Mouse (Mus musculus) CH12.LX (cell line): ENCODE results near the gene Fam124a. TPM values are rescaled to one million over a fixed set of nuclear protein-coding genes. Genes with fewer than 3 reads are reported as not detected.

Experiments
- DNase-seq: peaks from one replicate; pipeline ENCODE4 v3.0.0-alpha.2; 2013; ENCODE audit errors: extremely low read depth
- H3K27ac ChIP-seq: 2 replicates; pipeline ENCODE4 v1.5.1; 2012; ENCODE audit warnings: low read depth, mild to moderate bottlenecking, control low read depth, moderate library complexity; ENCODE audit not compliant: insufficient read depth
- H3K27me3 ChIP-seq: replicated peaks from 2 replicates; pipeline ENCODE3; 2012; ENCODE audit warnings: inconsistent platforms
- H3K36me3 ChIP-seq, 2 experiments: replicated peaks in 1 of 2; 2 replicates each; pipeline versions ENCODE3 to v1.6.1; 2012; ENCODE audit warnings: inconsistent platforms in 1 of 2, low read length in 1 of 2, mild to moderate bottlenecking in 1 of 2, mixed read lengths in 1 of 2, moderate library complexity in 1 of 2; ENCODE audit not compliant: control insufficient read depth in 1 of 2, insufficient read depth in 1 of 2
- H3K4me1 ChIP-seq, 2 experiments: 2 replicates each; pipeline ENCODE4 v1.6.1; 2012; ENCODE audit warnings: inconsistent platforms in 1 of 2, moderate library complexity in 1 of 2; ENCODE audit not compliant: insufficient read depth in 2 of 2, control insufficient read depth in 1 of 2
- H3K4me2 ChIP-seq: 2 replicates; pipeline ENCODE4 v1.6.1; 2012; ENCODE audit warnings: low read depth, mild to moderate bottlenecking, control low read depth; ENCODE audit not compliant: poor library complexity, insufficient read depth, severe bottlenecking
- H3K4me3 ChIP-seq, 3 experiments: fragments of 150-350 bp in 1 of 3; sonication (generic) in 1 of 3; replicated peaks in 1 of 3; 2 replicates each; pipeline versions ENCODE3 to v1.5.1; 2011 to 2012; ENCODE audit warnings: low read depth in 2 of 3, low read length in 2 of 3, mild to moderate bottlenecking in 2 of 3, moderate library complexity in 2 of 3, control low read depth in 1 of 3, improper control_type of control experiment in 1 of 3, inconsistent platforms in 1 of 3, mixed read lengths in 1 of 3; ENCODE audit not compliant: poor library complexity in 1 of 3
- H3K79me2 ChIP-seq: replicated peaks from 2 replicates; pipeline ENCODE4 v1.6.1; 2012; ENCODE audit warnings: mild to moderate bottlenecking, moderate library complexity; ENCODE audit not compliant: control insufficient read depth, poor library complexity, insufficient read depth, severe bottlenecking; ENCODE audit errors: extremely low read depth
- H3K9ac ChIP-seq: 2 replicates; pipeline ENCODE4 v1.6.1; 2012; ENCODE audit warnings: low read depth, mild to moderate bottlenecking, control low read depth, moderate library complexity; ENCODE audit not compliant: insufficient read depth
- H3K9me3 ChIP-seq: replicated peaks from 2 replicates; pipeline ENCODE3; 2012; ENCODE audit warnings: low read length, inconsistent platforms, mixed read lengths
- BHLHE40 ChIP-seq: IDR thresholded peaks from 2 replicates; pipeline ENCODE4 v1.6.1; 2011; ENCODE audit warnings: mild to moderate bottlenecking, low read depth, low read length, improper control_type of control experiment
- E2F4 ChIP-seq: IDR thresholded peaks from 2 replicates; pipeline ENCODE4 v1.6.1; 2011; ENCODE audit warnings: low read depth, low read length, improper control_type of control experiment; ENCODE audit not compliant: insufficient replicate concordance
- ELF1 ChIP-seq: IDR thresholded peaks from 2 replicates; pipeline ENCODE4 v1.6.1; 2014; ENCODE audit warnings: low read depth, mild to moderate bottlenecking, inconsistent platforms, low read length, improper control_type of control experiment
- EP300 ChIP-seq: IDR thresholded peaks from 2 replicates; pipeline ENCODE4 v1.6.1; 2011; ENCODE audit warnings: low read length, improper control_type of control experiment
- IRF4 ChIP-seq: IDR thresholded peaks from 2 replicates; pipeline ENCODE4 v1.6.1; 2014; ENCODE audit warnings: low read depth, mild to moderate bottlenecking, inconsistent platforms, low read length, improper control_type of control experiment
- KAT2A ChIP-seq: IDR thresholded peaks from 2 replicates; pipeline ENCODE4 v1.6.1; 2012; ENCODE audit warnings: low read length, improper control_type of control experiment, inconsistent platforms; ENCODE audit not compliant: insufficient replicate concordance
- MAX ChIP-seq: IDR thresholded peaks from 2 replicates; pipeline ENCODE4 v1.6.1; 2011; ENCODE audit warnings: low read length, improper control_type of control experiment
- MAZ ChIP-seq: IDR thresholded peaks from 2 replicates; pipeline ENCODE4 v1.6.1; 2012; ENCODE audit warnings: low read depth, mild to moderate bottlenecking, inconsistent platforms, low read length, improper control_type of control experiment, moderate library complexity
- MYC ChIP-seq: IDR thresholded peaks from 2 replicates; pipeline ENCODE4 v1.6.1; 2011; ENCODE audit warnings: low read depth, mild to moderate bottlenecking, improper control_type of control experiment, low read length
- NELFE ChIP-seq: IDR thresholded peaks from 2 replicates; pipeline ENCODE4 v1.6.1; 2011; ENCODE audit warnings: low read depth, low read length, improper control_type of control experiment
- NRF1 ChIP-seq: IDR thresholded peaks from 2 replicates; pipeline ENCODE4 v1.6.1; 2014; ENCODE audit warnings: low read depth, mild to moderate bottlenecking, inconsistent platforms, low read length, improper control_type of control experiment, moderate library complexity
- RAD21 ChIP-seq: IDR thresholded peaks from 2 replicates; pipeline ENCODE4 v1.6.1; 2011; ENCODE audit warnings: low read depth, mild to moderate bottlenecking, low read length, improper control_type of control experiment, moderate library complexity
- TBP ChIP-seq: conservative IDR thresholded peaks from 2 replicates; pipeline ENCODE4 v1.6.1; 2011; ENCODE audit warnings: low read depth, low read length, improper control_type of control experiment
- TCF12 ChIP-seq: IDR thresholded peaks from 2 replicates; pipeline ENCODE4 v1.6.1; 2014; ENCODE audit warnings: low read depth, mild to moderate bottlenecking, inconsistent platforms, low read length, improper control_type of control experiment
- UBTF ChIP-seq: IDR thresholded peaks from 2 replicates; pipeline ENCODE4 v1.6.1; 2012; ENCODE audit warnings: low read depth, mild to moderate bottlenecking, inconsistent platforms, low read length, improper control_type of control experiment, moderate library complexity
- USF2 ChIP-seq: conservative IDR thresholded peaks from 2 replicates; pipeline ENCODE4 v1.6.1; 2011; ENCODE audit warnings: low read depth, low read length, improper control_type of control experiment
- ZC3H11A ChIP-seq: IDR thresholded peaks from 2 replicates; pipeline ENCODE4 v1.6.1; 2012; ENCODE audit warnings: low read depth, mild to moderate bottlenecking, inconsistent platforms, low read length, improper control_type of control experiment
- ZKSCAN1 ChIP-seq: IDR thresholded peaks from 2 replicates; pipeline ENCODE4 v1.6.1; 2012; ENCODE audit warnings: low read depth, inconsistent platforms, low read length, improper control_type of control experiment, borderline replicate concordance
- ZNF384 ChIP-seq: IDR thresholded peaks from 2 replicates; pipeline ENCODE4 v1.6.1; 2012; ENCODE audit warnings: low read depth, low read length, improper control_type of control experiment, inconsistent platforms
- dilution Hi-C: fragments of 300-500 bp; cut with MboI; formaldehyde crosslinking; loops from 2 replicates; pipeline ENCODE4 v1.14.3; 2020; ENCODE audit warnings: low sequenced_read_pairs; ENCODE audit not compliant: extremely low pct_unique_long_range_greater_than_20kb, extremely low pct_ligation_motif_present
- in situ Hi-C: fragments of 300-500 bp; cut with MboI; formaldehyde crosslinking; loops from 3 replicates; pipeline ENCODE4 v1.14.3; 2019; ENCODE audit warnings: low sequenced_read_pairs, low pct_ligation_motif_present, low pct_unique_long_range_greater_than_20kb, mixed read lengths
- polyA plus RNA-seq: library from polyadenylated mRNA; unstranded; fragments of >175 nt; gene quantifications from 2 replicates; pipeline ENCODE4 v1.2.1, GENCODE M21; 2012; ENCODE audit warnings: low read depth; ENCODE audit not compliant: insufficient read length
- total RNA-seq, 2 experiments: library from RNA; depleted of rRNA; stranded (reverse); fragments of 300-350 nt in 1 of 2; fragments of >200 nt in 1 of 2; gene quantifications; 2 replicates each; pipeline ENCODE4 v1.2.3; 2012 to 2014

Fam124a gene
- total and polyA plus RNA-seq, 3 experiments: 0.13 TPM; not detected in 2

GRCm38 (mm10) chr14:62509350-62509749 is 46.2 kb upstream of the Fam124a start:
- H3K4me3 ChIP-seq: no peak overlapping the region
- DNase-seq: no peak
- TF ChIP-seq MAZ (no peak), EP300 (no peak), ZNF384 (no peak), USF2 (no peak), RAD21 (no peak), ZKSCAN1 (no peak), TBP (no peak), MAX (no peak), NRF1 (no peak), IRF4 (no peak), NELFE (no peak), ELF1 (no peak), KAT2A (no peak), ZC3H11A (no peak)
- dilution Hi-C loops: no loop called here
- no peak overlapping the region for H3K9ac ChIP-seq
- in situ Hi-C loops: no loop called here
- no peaks in the 10 kb centered on the region for H3K79me2 ChIP-seq
- no peak overlapping the region for H3K4me2 ChIP-seq
- H3K9me3 ChIP-seq: no peaks in the 10 kb centered on the region
- H3K4me1 ChIP-seq: peaks cover 2 to 19% of the 10 kb centered on the region in 2 experiments; a peak in 3 of 4 replicates
- H3K27me3 ChIP-seq: no peaks in the 10 kb centered on the region
- no peaks in the 10 kb centered on the region for H3K36me3 ChIP-seq
- H3K27ac ChIP-seq: no peak overlapping the region

- no peak for TF ChIP-seq ZC3H11A
- no peak for TF ChIP-seq MYC
- TF ChIP-seq TCF12: no peak
- TF ChIP-seq BHLHE40: no peak
- no peak for TF ChIP-seq E2F4
- TF ChIP-seq UBTF: no peak
- H3K79me2 ChIP-seq: no peaks in the 10 kb centered on the region
- in situ Hi-C loops: no loop called here
- H3K9ac ChIP-seq: no peak overlapping the region
- H3K4me2 ChIP-seq: no peak overlapping the region
- H3K36me3 ChIP-seq: no peaks in the 10 kb centered on the region
- no peak overlapping the region for H3K4me3 ChIP-seq
- H3K27ac ChIP-seq: no peak overlapping the region
- DNase-seq: no peak
- dilution Hi-C loops: no loop called here
- no peaks in the 10 kb centered on the region for H3K9me3 ChIP-seq
- peaks cover 0 to 19% of the 10 kb centered on the region in 2 experiments; a peak in 2 of 4 replicates for H3K4me1 ChIP-seq
- no peaks in the 10 kb centered on the region for H3K27me3 ChIP-seq
These were observed 42.7 kb upstream of the Fam124a start for GRCm38 (mm10) chr14:62512845-62513244.
